Mouse (Mus musculus) spleen, adult 10 weeks (tissue): Measurements from ENCODE around the gene Odc1. TPM values are rescaled to one million over a fixed set of nuclear protein-coding genes. Genes with fewer than 3 reads are reported as not detected.

Experiments used
- polyA plus RNA-seq: library from polyadenylated mRNA; stranded (reverse); fragments of 350-450 nt; fragmentation: Illumina TruSeq; extraction: RNeasy Lipid Tissue Mini Kit (QIAGEN cat#74804); gene quantifications from one replicate; pipeline ENCODE4 v1.2.3, GENCODE M21; 2015; ENCODE audit warnings: low replicate concordance; ENCODE audit not compliant: insufficient read depth

Odc1 gene
- 150 TPM for polyA plus RNA-seq

DNA sequence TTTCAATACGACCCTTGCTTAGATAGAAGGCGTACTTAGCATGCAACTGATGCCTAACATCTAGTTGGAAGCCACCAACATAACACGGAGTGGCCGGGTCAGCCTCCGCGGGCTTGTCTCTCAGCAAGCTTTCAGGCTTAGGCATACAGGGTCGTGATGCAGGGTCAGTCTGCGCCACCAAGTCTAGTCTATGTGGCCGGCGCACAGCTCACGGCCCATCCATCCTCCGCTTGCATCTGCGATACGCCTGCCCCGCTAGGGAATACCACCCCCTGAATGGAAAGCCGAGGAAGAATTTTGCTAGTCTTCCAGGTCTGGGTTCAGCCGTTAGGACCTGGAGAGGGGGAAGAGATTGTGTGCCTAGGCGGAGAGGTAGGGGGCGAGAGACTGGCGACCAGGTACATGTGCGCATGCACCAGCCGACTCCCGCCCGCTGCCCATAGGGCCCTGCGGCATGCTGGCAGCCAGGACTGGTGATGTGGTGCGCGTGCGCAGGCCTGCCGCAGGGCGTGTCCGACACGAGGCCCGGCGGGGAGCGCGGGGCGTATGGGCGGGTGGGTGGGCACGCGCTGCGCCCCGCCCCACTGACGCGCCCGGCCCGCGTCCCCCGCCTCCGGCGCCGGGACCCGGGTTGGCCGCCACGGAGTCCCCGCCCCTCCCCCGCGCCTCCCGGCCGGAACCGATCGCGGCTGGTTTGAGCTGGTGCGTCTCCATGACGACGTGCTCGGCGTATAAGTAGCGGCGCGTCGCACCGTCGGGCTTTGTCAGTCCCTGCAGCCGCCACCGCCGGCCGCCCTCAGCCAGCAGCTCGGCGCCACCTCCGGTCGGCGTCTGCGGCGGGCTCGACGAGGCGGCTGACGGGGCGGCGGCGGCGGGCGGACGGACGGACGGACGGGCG, at the start of gene Odc1:
Gene Odc1 (plus strand): TSS at position 586 of the 898 bp plus-strand sequence.

Other genes starting within 250 kb of the Odc1 start
- not detected for gene Atp6v1c2, start 215.4 kb upstream of the Odc1 start, polyA plus RNA-seq
- 21.2 TPM for gene Nol10, start 196.3 kb upstream of the Odc1 start, polyA plus RNA-seq
- gene Hpcal1, start 146.1 kb downstream of the Odc1 start, polyA plus RNA-seq: 39.1 TPM